Mouse (Mus musculus) liver, adult 2 months (tissue): ENCODE results near the gene Iqcg.

Experiments used
- CTCF ChIP-seq: fragments of 200-500 bp; IDR thresholded peaks from 2 replicates; pipeline ENCODE4 v1.5.1; 2011; ENCODE audit warnings: low read depth, low read length, control low read depth
- POLR2A ChIP-seq: fragments of 200-500 bp; IDR thresholded peaks from 2 replicates; pipeline ENCODE4 v1.6.1; 2011; ENCODE audit warnings: low read length, control low read depth; ENCODE audit not compliant: insufficient read depth; ENCODE audit errors: extremely low read depth

GRCm38 (mm10) chr16:33026357-33026756 lies 29.7 kb downstream of the Iqcg start:
- TF ChIP-seq CTCF: no peak
- no peak for TF ChIP-seq POLR2A
